Mouse (Mus musculus): ENCODE data around the gene Acta1. TPM values are rescaled to one million over a fixed set of nuclear protein-coding genes. Genes with fewer than 3 reads are reported as not detected.

Acta1 gene
- polyA plus RNA-seq, 1 experiment from 2014 or later: 208 TPM

DNA sequence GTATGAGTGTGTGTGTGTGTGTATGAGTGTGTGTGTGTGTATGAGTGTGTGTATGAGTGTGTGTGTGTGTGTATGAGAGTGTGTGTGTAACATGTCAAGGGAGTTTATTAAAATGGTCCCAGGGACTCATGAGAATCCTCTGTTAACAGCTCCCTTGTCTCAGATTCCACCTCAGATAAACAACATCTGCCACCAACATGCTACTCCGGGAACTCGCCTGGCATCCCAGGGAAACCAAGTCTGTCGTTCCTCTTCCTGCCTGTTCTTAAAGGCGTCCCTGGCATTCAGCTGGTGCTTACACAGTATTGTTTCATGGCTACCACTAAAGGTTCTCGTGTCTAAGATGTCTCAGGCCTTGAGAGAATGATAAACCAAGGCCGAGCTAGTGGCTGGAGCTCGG is 50.2 kb downstream of the Acta1 start:
- H3K9me3 ChIP-seq (replicated peaks; ENCODE audit: control insufficient read depth, low read length): no peaks in the 10 kb centered on the region
- H3K27me3 ChIP-seq (ENCODE audit: control insufficient read depth, insufficient read depth, low read depth, low read length): no peaks in the 10 kb centered on the region
- H3K4me1 ChIP-seq (ENCODE audit: control insufficient read depth, low read depth, low read length): peaks cover 4% of the 10 kb centered on the region; the same call in 1 of the 2 replicates
- H3K36me3 ChIP-seq (ENCODE audit: control insufficient read depth, insufficient read depth): peaks cover 5% of the 10 kb centered on the region; the same call in 1 of the 2 replicates
- WGBS (ENCODE audit: insufficient replicate concordance): 66% methylated on average over 7 of the region's 7 CpGs
- H3K9ac ChIP-seq (ENCODE audit: low read depth, low read length): no peak overlapping the region
- no peak overlapping the region for H3K27ac ChIP-seq (ENCODE audit: low read length)
- no peak overlapping the region for H3K4me2 ChIP-seq (ENCODE audit: low read depth, low read length)
- no peak overlapping the region for H3K4me3 ChIP-seq (ENCODE audit: low read depth, low read length)
- ATAC-seq (ENCODE audit: low read depth): no peak

DNA sequence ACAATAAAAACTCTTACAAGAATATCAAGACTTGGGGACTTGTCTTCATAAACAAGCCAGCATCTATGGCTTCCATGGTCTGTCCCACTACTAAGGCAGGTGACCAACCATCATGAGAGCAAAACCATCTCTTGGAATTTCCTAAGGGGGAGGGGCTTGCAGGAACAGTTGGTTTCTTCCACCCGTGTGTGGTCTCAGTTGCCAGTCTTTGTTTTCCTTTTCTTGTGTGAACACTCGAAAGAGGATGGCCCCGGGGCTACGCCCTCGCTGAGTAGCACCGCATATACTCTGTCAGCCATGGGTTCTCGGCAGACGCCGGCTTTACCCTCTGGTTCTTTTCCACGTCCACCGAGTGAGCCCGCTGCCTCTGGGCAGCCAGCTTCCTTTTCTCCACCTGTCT is 52.5 kb downstream of the Acta1 start:
- no peak overlapping the region for H3K27ac ChIP-seq (ENCODE audit: low read length)
- ATAC-seq (ENCODE audit: low read depth): no peak
- no peaks in the 10 kb centered on the region for H3K9me3 ChIP-seq (replicated peaks; ENCODE audit: control insufficient read depth, low read length)
- no peak overlapping the region for H3K9ac ChIP-seq (ENCODE audit: low read depth, low read length)
- peaks cover 5% of the 10 kb centered on the region; the same call in 1 of the 2 replicates for H3K36me3 ChIP-seq (ENCODE audit: control insufficient read depth, insufficient read depth)
- no peaks in the 10 kb centered on the region for H3K4me1 ChIP-seq (ENCODE audit: control insufficient read depth, low read depth, low read length)
- H3K4me2 ChIP-seq (ENCODE audit: low read depth, low read length): no peak overlapping the region
- H3K4me3 ChIP-seq (ENCODE audit: low read depth, low read length): no peak overlapping the region
- no peaks in the 10 kb centered on the region for H3K27me3 ChIP-seq (ENCODE audit: control insufficient read depth, insufficient read depth, low read depth, low read length)
- 89% methylated on average over 12 of the region's 12 CpGs for WGBS (ENCODE audit: insufficient replicate concordance)

Other genes with a start within 250 kb of the Acta1 start
- gene Rhou, start 240.8 kb downstream of the Acta1 start, polyA plus RNA-seq (2015; fragmentation: Nextera tagmentation; extraction: Ambion mirVana): 1.5 and 1.8 TPM in 2 replicates
- 34.8 and 37.8 TPM in 2 replicates for gene Rab4a, start 88.8 kb downstream of the Acta1 start, polyA plus RNA-seq (2015; fragmentation: Nextera tagmentation; extraction: Ambion mirVana)
- gene Ccsap, start 34.5 kb downstream of the Acta1 start, polyA plus RNA-seq (2015; fragmentation: Nextera tagmentation; extraction: Ambion mirVana): 2.3 and 2.6 TPM in 2 replicates
- gene Nup133, start 54.5 kb upstream of the Acta1 start, polyA plus RNA-seq (2015; fragmentation: Nextera tagmentation; extraction: Ambion mirVana): 18.1 and 18.7 TPM in 2 replicates
- 130 and 131 TPM in 2 replicates for gene Abcb10, start 88.4 kb upstream of the Acta1 start, polyA plus RNA-seq (2015; fragmentation: Nextera tagmentation; extraction: Ambion mirVana)
- gene Taf5l, start 126.6 kb upstream of the Acta1 start, polyA plus RNA-seq (2015; fragmentation: Nextera tagmentation; extraction: Ambion mirVana): 18.8 and 19.6 TPM in 2 replicates
- gene Urb2, start 126.8 kb upstream of the Acta1 start, polyA plus RNA-seq (2015; fragmentation: Nextera tagmentation; extraction: Ambion mirVana): 2.3 and 2.4 TPM in 2 replicates